Mouse (Mus musculus): Measurements from ENCODE around the gene Nfib.

GRCm38 (mm10) chr4:82499238-82499637, 206.3 kb downstream of the Nfib start:
- TF ChIP-seq MXI1 (IDR thresholded peaks at IDR 0.05; ENCODE audit: low read depth, low read length) (no peak), POLR2A (IDR thresholded peaks at IDR 0.05; ENCODE audit: control insufficient read depth in 1 of 2, insufficient read depth in 1 of 2, low read depth in 1 of 2, low read length in 2 of 2, poor library complexity in 1 of 2) (no peak), CHD2 (IDR thresholded peaks at IDR 0.05; ENCODE audit: low read length) (no peak), EP300 (IDR thresholded peaks at IDR 0.05; ENCODE audit: low read depth in 1 of 2, low read length in 2 of 2) (no peak), ELF1 (IDR thresholded peaks at IDR 0.05; ENCODE audit: low read depth, low read length) (no peak), CTCF (IDR thresholded peaks at IDR 0.05 in 2 of 3, conservative IDR thresholded peaks at IDR 0.05 in 1 of 3; ENCODE audit: control insufficient read depth in 1 of 3, insufficient read depth in 1 of 3, low read depth in 2 of 3, low read length in 3 of 3, poor library complexity in 1 of 3, severe bottlenecking in 1 of 3) (no peak), KAT2A (conservative IDR thresholded peaks at IDR 0.05; ENCODE audit: low read depth, low read length) (no peak), TCF12 (IDR thresholded peaks at IDR 0.05; ENCODE audit: low read depth, low read length) (no peak), MAX (IDR thresholded peaks at IDR 0.05; ENCODE audit: low read length) (no peak)
